Mouse (Mus musculus): ENCODE measurements around the gene Zeb2. TPM values are rescaled to one million over a fixed set of nuclear protein-coding genes. Genes with fewer than 3 reads are reported as not detected.

Zeb2 gene
- polyA plus RNA-seq, 1 experiment: 10.8 TPM

DNA sequence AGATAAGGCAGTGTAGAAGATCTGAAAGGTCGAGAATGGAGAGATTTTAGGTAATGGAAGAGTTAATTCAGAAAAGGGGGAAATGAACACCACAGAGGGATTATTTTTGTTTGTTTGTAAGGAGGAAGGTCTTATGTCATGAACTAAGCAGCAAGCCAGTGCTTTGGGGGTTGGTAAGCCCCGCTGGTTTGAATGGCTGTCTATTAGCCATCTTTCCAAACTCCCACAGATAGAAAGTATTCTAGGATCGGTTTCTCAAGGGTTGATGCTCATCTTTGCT is 28.0 kb downstream of the Zeb2 start:
- Histone ChIP-seq H3ac (ENCODE audit: control insufficient read depth, insufficient read length) (no peak overlapping the region), H3K79me2 (ENCODE audit: control insufficient read depth, insufficient read depth) (peaks cover 100% of the 10 kb centered on the region), H3K4me2 (ENCODE audit: low read depth) (no peak overlapping the region), H3K27me3 (ENCODE audit: control insufficient read depth, insufficient read depth, insufficient read length) (no peaks in the 10 kb centered on the region), H3K36me3 (ENCODE audit: control insufficient read depth, insufficient read depth) (peaks cover 27% of the 10 kb centered on the region), H3K4me3 (no peak overlapping the region)
- TF ChIP-seq REST (IDR thresholded peaks at IDR 0.05; ENCODE audit: insufficient read depth, insufficient read length) (no peak), POLR2AphosphoS2 (IDR thresholded peaks at IDR 0.05; ENCODE audit: insufficient read length, low read depth) (no peak), MYOG (IDR thresholded peaks at IDR 0.05; ENCODE audit: control insufficient read depth in 1 of 3, insufficient read depth in 1 of 3, insufficient read length in 2 of 3, low read depth in 2 of 3) (no peak), TCF12 (IDR thresholded peaks at IDR 0.05; ENCODE audit: insufficient read depth, poor library complexity, severe bottlenecking) (no peak), MAX (IDR thresholded peaks at IDR 0.05; ENCODE audit: low read depth) (no peak), TCF3 (IDR thresholded peaks at IDR 0.05; ENCODE audit: insufficient read length, low read depth) (no peak), SRF (IDR thresholded peaks at IDR 0.05; ENCODE audit: control insufficient read depth, insufficient read length, low read depth) (no peak), USF1 (IDR thresholded peaks at IDR 0.05; ENCODE audit: low read depth) (no peak), POLR2A (IDR thresholded peaks at IDR 0.05; ENCODE audit: insufficient read length, low read depth) (no peak), E2F4 (IDR thresholded peaks at IDR 0.05; ENCODE audit: insufficient read depth) (no peak)

DNA sequence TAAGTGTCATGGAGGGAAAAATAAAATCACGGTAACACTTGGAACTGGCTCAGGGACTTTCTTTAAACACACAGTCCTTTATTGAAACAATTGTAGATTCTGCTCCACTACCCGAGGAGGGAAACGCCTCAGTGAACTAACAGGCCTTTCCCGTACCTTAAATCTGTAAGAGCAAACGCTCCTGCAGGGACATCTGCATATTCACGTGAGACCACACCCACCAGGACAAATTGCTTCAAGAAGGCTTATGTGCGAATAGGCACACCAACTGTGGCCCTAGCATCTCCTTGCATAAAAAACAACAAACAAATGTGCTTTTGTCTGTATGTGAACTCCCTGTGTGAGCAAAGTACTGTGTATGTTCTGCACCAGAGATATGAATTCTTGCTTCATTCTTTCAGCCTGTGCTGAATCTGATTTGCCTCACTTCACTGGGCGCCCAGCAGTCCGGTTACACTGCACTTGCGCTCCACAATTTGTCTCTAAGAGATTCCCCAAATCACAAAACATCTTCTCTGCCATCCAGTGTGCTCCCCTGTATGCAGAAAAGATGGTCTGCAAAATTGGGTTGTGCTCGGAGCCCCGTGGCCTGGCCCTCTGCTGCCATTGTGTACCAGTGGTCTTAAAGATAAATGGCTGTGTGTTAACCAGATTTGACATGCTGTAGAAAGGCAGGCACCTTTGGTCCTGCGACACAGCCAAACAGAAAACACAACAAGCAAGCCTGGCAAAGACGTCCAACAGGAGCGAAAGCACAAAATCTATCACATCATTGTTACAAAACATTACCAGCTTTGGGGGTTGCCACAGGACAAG is 28.6 kb downstream of the Zeb2 start:
- Histone ChIP-seq H3K79me2 (ENCODE audit: control insufficient read depth, insufficient read depth) (peaks cover 100% of the 10 kb centered on the region), H3K27me3 (ENCODE audit: control insufficient read depth, insufficient read depth, insufficient read length) (no peaks in the 10 kb centered on the region), H3K4me2 (ENCODE audit: low read depth) (no peak overlapping the region), H3K4me3 (no peak overlapping the region), H3K36me3 (ENCODE audit: control insufficient read depth, insufficient read depth) (peaks cover 22% of the 10 kb centered on the region), H3ac (ENCODE audit: control insufficient read depth, insufficient read length) (no peak overlapping the region)
- TF ChIP-seq SRF (IDR thresholded peaks at IDR 0.05; ENCODE audit: control insufficient read depth, insufficient read length, low read depth) (no peak), CEBPB (IDR thresholded peaks at IDR 0.05; ENCODE audit: insufficient read depth, poor library complexity, severe bottlenecking) (no peak), POLR2A (IDR thresholded peaks at IDR 0.05; ENCODE audit: insufficient read length, low read depth) (no peak), E2F4 (IDR thresholded peaks at IDR 0.05; ENCODE audit: insufficient read depth) (no peak), TCF3 (IDR thresholded peaks at IDR 0.05; ENCODE audit: insufficient read length, low read depth) (no peak), MYOG (IDR thresholded peaks at IDR 0.05; ENCODE audit: control insufficient read depth in 1 of 3, insufficient read depth in 1 of 3, insufficient read length in 2 of 3, low read depth in 2 of 3) (no peak), POLR2AphosphoS2 (IDR thresholded peaks at IDR 0.05; ENCODE audit: insufficient read length, low read depth) (no peak), REST (IDR thresholded peaks at IDR 0.05; ENCODE audit: insufficient read depth, insufficient read length) (no peak), USF1 (IDR thresholded peaks at IDR 0.05; ENCODE audit: low read depth) (no peak), MYOD1 (IDR thresholded peaks at IDR 0.05; ENCODE audit: control insufficient read depth in 1 of 3, insufficient read length in 2 of 3, low read depth in 2 of 3) (no peak), MAX (IDR thresholded peaks at IDR 0.05; ENCODE audit: low read depth) (no peak), TCF12 (IDR thresholded peaks at IDR 0.05; ENCODE audit: insufficient read depth, poor library complexity, severe bottlenecking) (no peak)

DNA sequence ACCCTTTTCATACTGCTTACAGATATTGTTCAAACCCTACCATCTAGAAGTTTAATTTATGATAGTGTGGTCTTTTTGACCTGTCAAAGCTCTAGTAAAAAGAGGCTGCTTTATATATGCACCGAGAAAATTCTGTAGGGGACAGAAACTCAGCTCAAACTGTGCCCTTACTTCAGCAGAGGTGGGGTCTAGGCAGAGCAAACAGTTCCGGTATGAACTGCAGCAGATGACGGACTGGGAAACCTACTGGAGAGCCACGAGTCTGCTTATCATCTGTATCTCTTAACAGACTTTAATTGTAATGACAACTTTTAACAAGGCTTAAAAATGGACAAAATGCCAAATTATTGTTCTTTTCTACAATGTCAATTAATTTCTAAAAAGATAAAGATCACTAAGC is 30.0 kb downstream of the Zeb2 start:
- no peak overlapping the region for H3K4me3 ChIP-seq
- no peak overlapping the region for H3K4me2 ChIP-seq (ENCODE audit: low read depth)
- H3K36me3 ChIP-seq (ENCODE audit: control insufficient read depth, insufficient read depth): peaks cover 15% of the 10 kb centered on the region
- no peaks in the 10 kb centered on the region for H3K27me3 ChIP-seq (ENCODE audit: control insufficient read depth, insufficient read depth, insufficient read length)
- no peak for TF ChIP-seq TCF12 (IDR thresholded peaks at IDR 0.05; ENCODE audit: insufficient read depth, poor library complexity, severe bottlenecking)
- H3ac ChIP-seq (ENCODE audit: control insufficient read depth, insufficient read length): no peak overlapping the region
- H3K79me2 ChIP-seq (ENCODE audit: control insufficient read depth, insufficient read depth): peaks cover 100% of the 10 kb centered on the region

DNA sequence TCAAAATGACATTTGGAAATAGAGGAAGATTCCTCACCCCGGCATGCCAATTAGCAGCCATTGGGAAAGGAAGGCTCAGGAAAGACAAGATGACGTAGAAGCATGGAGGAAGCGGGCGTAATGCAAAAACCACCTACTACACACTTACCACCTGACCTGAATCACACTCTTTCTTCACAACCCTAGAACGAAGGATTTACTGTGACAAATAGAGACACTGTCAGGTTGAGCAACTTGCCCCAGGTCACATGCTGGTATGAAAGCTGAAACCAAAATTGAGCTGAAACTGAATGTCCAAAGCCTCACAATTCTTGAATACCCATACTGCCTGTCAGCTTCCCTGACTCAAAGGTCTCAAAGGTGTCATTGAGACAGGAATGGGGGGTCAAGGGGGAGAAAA is 31.5 kb downstream of the Zeb2 start:
- TF ChIP-seq SRF (IDR thresholded peaks at IDR 0.05; ENCODE audit: control insufficient read depth, insufficient read length, low read depth): no peak
- TF ChIP-seq E2F4 (IDR thresholded peaks at IDR 0.05; ENCODE audit: insufficient read depth): no peak
- no peak for TF ChIP-seq MYOD1 (IDR thresholded peaks at IDR 0.05; ENCODE audit: control insufficient read depth in 1 of 3, insufficient read length in 2 of 3, low read depth in 2 of 3)
- no peak for TF ChIP-seq USF1 (IDR thresholded peaks at IDR 0.05; ENCODE audit: low read depth)
- no peak for TF ChIP-seq REST (IDR thresholded peaks at IDR 0.05; ENCODE audit: insufficient read depth, insufficient read length)

DNA sequence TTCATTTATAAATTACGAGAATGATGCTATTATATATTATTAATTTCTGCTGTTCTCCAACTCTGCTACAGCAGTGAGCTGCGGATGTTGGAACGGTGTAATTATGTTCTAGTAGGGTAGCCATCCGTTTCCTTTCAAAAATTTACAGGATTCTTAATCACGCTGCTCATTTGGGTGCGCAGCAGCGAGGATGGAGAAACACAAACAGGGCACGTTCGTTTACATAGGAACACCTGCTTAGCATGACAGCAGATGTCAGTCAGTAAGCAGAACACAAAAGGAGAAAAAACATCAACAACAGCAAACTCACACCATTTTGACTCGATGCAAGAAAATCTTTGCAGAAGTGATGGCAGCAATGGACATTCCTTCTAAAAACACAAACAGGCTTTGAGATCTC is 34.2 kb downstream of the Zeb2 start:
- Histone ChIP-seq H3K79me2 (ENCODE audit: control insufficient read depth, insufficient read depth) (peaks cover 99% of the 10 kb centered on the region), H3K4me3 (no peak overlapping the region), H3K27me3 (ENCODE audit: control insufficient read depth, insufficient read depth, insufficient read length) (no peaks in the 10 kb centered on the region), H3K36me3 (ENCODE audit: control insufficient read depth, insufficient read depth) (peaks cover 11% of the 10 kb centered on the region), H3ac (ENCODE audit: control insufficient read depth, insufficient read length) (no peak overlapping the region), H3K4me2 (ENCODE audit: low read depth) (no peak overlapping the region)
- TF ChIP-seq CEBPB (IDR thresholded peaks at IDR 0.05; ENCODE audit: insufficient read depth, poor library complexity, severe bottlenecking) (no peak), MAX (IDR thresholded peaks at IDR 0.05; ENCODE audit: low read depth) (no peak)

More for the DNA sequence above, 31.5 kb downstream of the Zeb2 start:
- no peak overlapping the region for H3K4me2 ChIP-seq (ENCODE audit: low read depth)
- peaks cover 100% of the 10 kb centered on the region for H3K79me2 ChIP-seq (ENCODE audit: control insufficient read depth, insufficient read depth)
- H3K27me3 ChIP-seq (ENCODE audit: control insufficient read depth, insufficient read depth, insufficient read length): no peaks in the 10 kb centered on the region
- H3K4me3 ChIP-seq: no peak overlapping the region
- H3K36me3 ChIP-seq (ENCODE audit: control insufficient read depth, insufficient read depth): peaks cover 11% of the 10 kb centered on the region
- no peak overlapping the region for H3ac ChIP-seq (ENCODE audit: control insufficient read depth, insufficient read length)
